Comparison of ENCODE assay signal across 10 mouse cellular contexts in the genomic region with DNA sequence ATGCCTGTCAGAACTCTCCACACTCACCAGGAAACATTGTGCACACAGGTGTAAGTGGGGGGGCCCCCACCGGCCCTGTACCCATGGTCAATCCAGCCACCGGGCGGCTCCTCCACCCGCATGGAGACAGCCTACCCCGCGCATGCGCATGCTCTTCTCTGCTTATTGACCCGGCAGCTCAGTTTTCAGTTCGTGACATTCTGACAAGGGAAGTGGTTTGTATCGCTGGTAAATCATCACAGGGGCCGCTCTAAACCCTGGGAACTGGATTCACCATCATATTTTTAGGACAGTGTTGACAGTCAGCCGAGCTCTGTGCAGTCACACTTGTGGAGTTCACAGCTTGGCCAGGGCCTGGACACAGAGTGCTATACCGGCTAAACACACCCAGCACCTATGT. TPM values are rescaled to one million over a fixed set of nuclear protein-coding genes. Genes with fewer than 3 reads are reported as not detected.
DNase-seq lines count a peak whose midpoint lies in the region; ATAC-seq and TF ChIP-seq lines count a peak whose summit lies in the region.
"Had no signal": no experiment of that assay in that cellular context is flagged by ENCODE, and none has a peak within 500 bp of the region (broad histone marks: within the 10 kb centered on the region; RNA-seq: fewer than 3 reads in every experiment).

No protein-coding gene starts in this region.

- H3K27ac ChIP-seq in cerebellum, adult 2 months (ENCODE audit: insufficient read depth, low read length), result no peak overlapping the region
- H3K27ac ChIP-seq in gastrocnemius, adult 2 months, result peak overlapping the region; percentile 95
- H3K27ac ChIP-seq in intestine, embryonic 16.5 days (ENCODE audit: low read length), result no peak overlapping the region
- no peak overlapping the region for H3K27ac ChIP-seq in forebrain, embryonic 14.5 days (ENCODE audit: low read depth, low read length)

- H3K4me3 ChIP-seq in cerebellum, adult 2 months (replicated peaks; ENCODE audit: insufficient read depth, low read depth, low read length), result no peak overlapping the region
- peak overlapping the region; percentile 70 for H3K4me3 ChIP-seq in gastrocnemius, adult 2 months
- peak overlapping the region; percentile 1 for H3K4me3 ChIP-seq in intestine, embryonic 16.5 days (ENCODE audit: low read length)
- H3K4me3 ChIP-seq in forebrain, embryonic 14.5 days (ENCODE audit: low read depth, low read length), result no peak overlapping the region

- H3K4me2 ChIP-seq in intestine, embryonic 16.5 days (ENCODE audit: low read depth, low read length), result peak overlapping the region; percentile 40; the same call in 1 of the 2 replicates
- no peak overlapping the region for H3K4me2 ChIP-seq in forebrain, embryonic 14.5 days (ENCODE audit: low read length)

- ATAC-seq in intestine, embryonic 16.5 days, result peak; percentile 79
- ATAC-seq in forebrain, embryonic 14.5 days, result no peak

- WGBS in cerebellum, adult 2 months, result 68% methylated on average over 13 of the region's 13 CpGs
- 38% methylated on average over 13 of the region's 13 CpGs for WGBS in intestine, embryonic 16.5 days
- WGBS in forebrain, embryonic 14.5 days, result 76% methylated on average over 13 of the region's 13 CpGs

- intact Hi-C loops in gastrocnemius, adult 2 months (cut with DNase I), result no loop called here

- no peaks in the 10 kb centered on the region for H3K36me3 ChIP-seq in intestine, embryonic 16.5 days (ENCODE audit: control insufficient read depth, insufficient read depth, low read length)
- no peaks in the 10 kb centered on the region for H3K36me3 ChIP-seq in forebrain, embryonic 14.5 days (ENCODE audit: control insufficient read depth, insufficient read depth, low read length)

- TF ChIP-seq POLR2A in cerebellum, adult 2 months (IDR thresholded peaks at IDR 0.05; ENCODE audit: borderline replicate concordance, insufficient read depth, low read length), result no peak

- DNase-seq in cerebellum, adult 2 months, result peak; percentile 43 to 49
- no peak for DNase-seq in cerebellum, postnatal 14 days
- peak; percentile 95 for DNase-seq in gastrocnemius, adult 2 months
- peak; percentile 84 to 90 for DNase-seq in lung, adult 18-20 months
- DNase-seq in spleen, postnatal 10 days (ENCODE audit: low spot score in 2 of 2), result peak; percentile 68 to 87
- DNase-seq in layer of hippocampus, adult 9-10 months (ENCODE audit: low spot score), result no peak
- DNase-seq in forebrain, embryonic 14.5 days (ENCODE audit: low spot score), result no peak

- H3K27me3 ChIP-seq in cerebellum, adult 2 months (ENCODE audit: control insufficient read depth, insufficient read depth, low read length), result no peaks in the 10 kb centered on the region
- no peaks in the 10 kb centered on the region for H3K27me3 ChIP-seq in intestine, embryonic 16.5 days (replicated peaks; ENCODE audit: control insufficient read depth, insufficient read depth, low read length)
- no peaks in the 10 kb centered on the region for H3K27me3 ChIP-seq in forebrain, embryonic 14.5 days (replicated peaks; ENCODE audit: control insufficient read depth, insufficient read depth, low read length)

- H3K4me1 ChIP-seq in cerebellum, adult 2 months (ENCODE audit: control insufficient read depth, insufficient read depth, low read length), result peaks cover 22% of the 10 kb centered on the region
- H3K4me1 ChIP-seq in intestine, embryonic 16.5 days (ENCODE audit: control insufficient read depth, insufficient read depth, low read length), result peaks cover 17% of the 10 kb centered on the region
- peaks cover 3% of the 10 kb centered on the region; the same call in 1 of the 2 replicates for H3K4me1 ChIP-seq in forebrain, embryonic 14.5 days (ENCODE audit: control insufficient read depth, insufficient read depth, low read length)

- no peak for TF ChIP-seq CTCF in cerebellum, adult 2 months (IDR thresholded peaks at IDR 0.05; ENCODE audit: borderline replicate concordance, insufficient read depth, low read depth, low read length)
- TF ChIP-seq CTCF in gastrocnemius, adult 2 months (IDR thresholded peaks at IDR 0.05), result peak; percentile 32; the same call in 1 of the 2 replicates

- H3K9me3 ChIP-seq in intestine, embryonic 16.5 days (ENCODE audit: control insufficient read depth, low read length), result no peaks in the 10 kb centered on the region
- H3K9me3 ChIP-seq in forebrain, embryonic 14.5 days (replicated peaks; ENCODE audit: control insufficient read depth, low read length), result no peaks in the 10 kb centered on the region

- no peak overlapping the region for H3K9ac ChIP-seq in intestine, embryonic 16.5 days (ENCODE audit: low read depth, low read length)
- H3K9ac ChIP-seq in forebrain, embryonic 14.5 days (ENCODE audit: low read length), result no peak overlapping the region

RNA-seq across cellular contexts. Expression of a gene that starts 36.0 kb away (rescaled TPM):
- polyA plus RNA-seq in cerebellum, adult 2 months (2012; rRNA removed), result 33.6 and 37.5 TPM in 2 replicates
- total RNA-seq in gastrocnemius, adult 2 months (2021), result 100 to 1,000 TPM; 139 to 145 TPM
- polyA plus RNA-seq in intestine, embryonic 16.5 days (2015; fragmentation: Nextera tagmentation; extraction: Ambion mirVana), result 20.5 and 22.8 TPM in 2 replicates
- 10.9 and 11.4 TPM in 2 replicates for polyA plus RNA-seq in forebrain, embryonic 14.5 days (2014; fragmentation: Nextera tagmentation; extraction: Ambion mirVana)

RNA-seq across cellular contexts. Expression of a gene that starts 43.7 kb away (rescaled TPM):
- 8.9 and 11.6 TPM in 2 replicates for polyA plus RNA-seq in cerebellum, adult 2 months (2012; rRNA removed)
- 1 to 10 TPM; 4.3 to 6.9 TPM for total RNA-seq in gastrocnemius, adult 2 months (2021)
- 6.5 and 6.7 TPM in 2 replicates for polyA plus RNA-seq in intestine, embryonic 16.5 days (2015; fragmentation: Nextera tagmentation; extraction: Ambion mirVana)
- polyA plus RNA-seq in forebrain, embryonic 14.5 days (2014; fragmentation: Nextera tagmentation; extraction: Ambion mirVana), result 0.94 and 1.7 TPM in 2 replicates

RNA-seq across cellular contexts. Expression of a gene that starts 44.7 kb away (rescaled TPM):
- polyA plus RNA-seq in cerebellum, adult 2 months (2012; rRNA removed), result 3.0 and 4.0 TPM in 2 replicates
- total RNA-seq in gastrocnemius, adult 2 months (2021), result 10 to 100 TPM; 11.7 to 15.8 TPM
- polyA plus RNA-seq in intestine, embryonic 16.5 days (2015; fragmentation: Nextera tagmentation; extraction: Ambion mirVana), result 5.8 and 6.2 TPM in 2 replicates
- polyA plus RNA-seq in forebrain, embryonic 14.5 days (2014; fragmentation: Nextera tagmentation; extraction: Ambion mirVana), result 0.69 and 0.96 TPM in 2 replicates

RNA-seq across cellular contexts. Expression of a gene that starts 51.8 kb away (rescaled TPM):
- 0.22 TPM in 1 of 2 replicates, not detected in the other for polyA plus RNA-seq in cerebellum, adult 2 months (2012; rRNA removed)
- total RNA-seq in gastrocnemius, adult 2 months (2021), result not detected
- polyA plus RNA-seq in intestine, embryonic 16.5 days (2015; fragmentation: Nextera tagmentation; extraction: Ambion mirVana), result not detected in 2 replicates
- 0.53 and 1.4 TPM in 2 replicates for polyA plus RNA-seq in forebrain, embryonic 14.5 days (2014; fragmentation: Nextera tagmentation; extraction: Ambion mirVana)
- polyA plus RNA-seq: C2C12; gonadal fat pad, adult 2 months had no signal

RNA-seq across cellular contexts. Expression of a gene that starts 54.8 kb away (rescaled TPM):
- polyA plus RNA-seq in cerebellum, adult 2 months (2012; rRNA removed), result 0.38 and 0.49 TPM in 2 replicates
- total RNA-seq in gastrocnemius, adult 2 months (2021), result not detected
- polyA plus RNA-seq in intestine, embryonic 16.5 days (2015; fragmentation: Nextera tagmentation; extraction: Ambion mirVana), result 0.12 and 0.15 TPM in 2 replicates
- polyA plus RNA-seq in forebrain, embryonic 14.5 days (2014; fragmentation: Nextera tagmentation; extraction: Ambion mirVana), result 3.5 and 4.4 TPM in 2 replicates
- polyA plus RNA-seq: C2C12 had no signal

Comparison
In these comparisons a context has a peak if more than half of its experiments do, and no peak if none do; other contexts are left out.
1. DNase-seq: peak in cerebellum, adult 2 months (2 of 2), gastrocnemius, adult 2 months (single experiment), lung, adult 18-20 months (2 of 2) and spleen, postnatal 10 days (2 of 2); none in cerebellum, postnatal 14 days (0 of 2), layer of hippocampus, adult 9-10 months (single experiment) and forebrain, embryonic 14.5 days (single experiment).
2. H3K4me3 ChIP-seq: peak in gastrocnemius, adult 2 months (single experiment) and intestine, embryonic 16.5 days (single experiment); none in cerebellum, adult 2 months (single experiment) and forebrain, embryonic 14.5 days (single experiment).